Mouse (Mus musculus) kidney, postnatal 10 days (tissue): ENCODE measurements at regions not wholly inside any gene's neighbourhood (a gene's known extent, or its start where the extent isn't known, plus 50 kb on each side); places are given as distances from the start of the nearest gene placed in this dataset.
A peak's percentile ranks its signal among the peaks of the same experiment; 100 is the strongest.

ENCODE experiments used
- DNase-seq: peaks from one replicate; pipeline ENCODE4 v3.0.0; 2021; ENCODE audit warnings: mixed read lengths

DNA sequence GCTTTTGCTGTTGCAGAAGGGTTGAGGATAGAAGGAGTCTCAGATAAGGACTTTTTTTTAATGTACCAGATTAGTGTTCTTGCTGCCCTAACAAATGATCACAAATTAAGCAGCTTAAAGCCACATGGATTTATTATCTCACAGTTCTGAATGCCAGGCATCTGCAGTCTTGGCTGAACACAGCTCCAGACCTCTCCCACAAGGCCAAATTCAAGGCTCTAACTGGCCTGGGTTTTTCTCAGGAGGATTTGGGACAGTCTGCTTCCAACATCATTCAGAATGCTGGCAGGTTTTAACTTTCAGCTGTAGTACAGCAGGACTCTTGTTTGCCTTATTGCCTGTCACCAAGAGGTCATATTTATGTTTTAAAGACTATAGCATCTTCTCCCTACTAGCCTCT, 329.7 kb upstream of the Chrm2 start:
- no peak for DNase-seq

DNA sequence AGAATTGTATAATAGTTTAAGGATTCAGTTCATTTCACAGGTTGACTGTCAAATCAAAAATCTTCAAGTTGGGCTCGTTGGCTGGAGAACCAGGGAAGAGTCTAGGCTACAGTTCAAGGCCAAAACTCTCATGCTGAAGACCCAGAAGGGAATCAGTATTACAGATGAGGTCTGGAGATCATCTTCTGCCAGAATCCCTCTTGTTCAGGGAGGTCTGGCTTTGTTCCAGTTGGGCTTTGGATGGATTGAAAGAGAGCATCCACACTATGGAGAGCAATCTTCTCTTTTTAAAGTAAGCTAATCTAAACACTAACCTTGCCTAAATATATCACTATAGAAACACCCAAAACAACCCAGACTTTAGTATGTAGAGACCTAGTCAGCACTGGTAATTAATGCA, 327.5 kb upstream of the Chrm2 start:
- DNase-seq, result no peak

DNA sequence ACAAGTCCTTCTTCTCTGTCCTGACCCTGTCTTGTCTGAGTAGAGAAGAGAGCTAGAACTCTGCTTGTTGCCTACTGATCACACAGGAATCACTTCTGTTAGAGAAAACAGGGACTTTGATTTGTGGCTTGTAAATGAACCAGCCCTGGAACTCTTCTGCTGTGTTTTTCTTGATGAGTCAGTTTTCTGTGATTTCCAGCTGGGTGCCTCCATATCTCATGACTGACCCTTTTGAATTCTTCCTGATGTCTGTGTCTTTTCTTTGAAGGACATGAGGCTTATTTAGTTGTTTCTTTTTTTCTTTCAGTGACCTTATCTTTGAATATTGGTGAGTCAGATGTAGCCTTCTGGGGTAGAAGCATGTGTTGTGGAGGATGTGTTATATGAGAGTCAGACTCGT, 323.0 kb upstream of the Chrm2 start:
- DNase-seq, result no peak

DNA sequence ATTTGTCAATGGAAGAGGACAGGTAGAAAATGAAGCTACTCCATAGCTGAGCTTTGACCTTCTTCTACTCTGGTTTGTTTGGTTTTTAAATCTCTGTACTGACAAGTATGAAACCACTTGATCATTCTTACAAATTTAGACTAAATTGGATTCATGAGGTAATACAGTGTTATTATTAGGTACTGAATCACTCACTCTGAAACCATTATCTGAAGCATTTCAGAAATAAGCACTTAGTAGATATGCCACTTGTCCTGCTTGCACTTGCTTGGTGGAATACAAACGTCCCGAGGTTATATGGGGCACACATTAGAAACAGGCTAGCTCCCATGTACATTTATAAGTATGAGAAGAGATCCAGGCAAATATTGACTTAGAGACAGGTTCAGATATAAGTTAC, 319.2 kb upstream of the Chrm2 start:
- no peak for DNase-seq

DNA sequence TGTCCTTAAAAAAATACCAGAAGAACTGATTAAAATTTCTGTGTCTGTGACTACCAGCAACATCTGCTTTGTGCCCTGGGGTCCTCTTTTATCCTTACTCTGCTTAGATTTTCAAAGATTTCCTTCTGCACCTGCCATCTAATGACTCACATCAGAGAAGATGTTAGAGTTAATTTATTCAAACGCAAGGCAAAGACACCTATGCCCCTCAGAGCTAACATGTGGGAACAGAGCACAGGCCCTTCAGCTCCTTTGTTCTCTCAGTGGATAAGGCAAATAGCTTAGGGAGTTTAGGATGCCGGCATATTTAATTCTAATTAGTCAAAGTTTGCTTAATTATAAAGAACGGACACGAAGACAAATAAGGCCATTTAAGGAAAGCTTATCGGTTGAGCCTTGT, 308.3 kb upstream of the Chrm2 start:
- no peak for DNase-seq

DNA sequence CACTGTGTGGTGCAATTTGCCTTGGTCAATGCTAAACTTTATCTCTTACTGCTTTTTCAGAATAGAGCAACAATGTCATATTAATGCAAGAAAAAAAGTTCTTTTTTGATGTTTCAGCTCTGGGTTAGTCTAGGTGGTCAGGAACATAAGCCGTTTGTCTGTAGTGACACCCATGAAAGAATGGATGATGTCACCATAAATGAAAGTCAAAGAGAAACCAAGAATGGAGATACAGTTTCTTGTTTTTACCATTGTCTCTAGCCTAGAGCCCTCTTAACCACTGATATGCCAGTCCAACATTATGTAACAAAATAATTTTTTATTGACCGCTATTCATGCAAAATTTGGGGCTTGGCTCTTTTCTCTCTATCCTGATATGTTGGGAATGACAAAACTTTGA, 294.3 kb upstream of the Chrm2 start:
- no peak for DNase-seq

DNA sequence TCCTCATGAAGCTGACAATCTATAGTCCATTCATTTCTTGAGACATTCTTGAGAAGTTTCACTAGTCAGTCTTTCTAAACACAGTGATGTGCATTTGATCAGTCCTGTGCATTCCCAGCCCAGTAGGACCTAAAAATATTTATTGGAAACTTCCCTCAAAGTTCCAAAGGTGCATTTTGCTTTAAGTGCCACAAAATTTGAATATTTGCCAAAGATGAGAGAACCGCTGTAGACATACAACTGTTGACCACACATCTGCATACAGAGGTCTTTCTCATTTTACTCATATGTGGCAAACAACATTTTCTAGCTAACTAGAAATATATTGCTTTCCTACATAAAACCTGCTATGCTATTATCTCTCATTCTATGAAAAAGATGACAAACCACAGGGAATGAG, 293.8 kb upstream of the Chrm2 start:
- no peak for DNase-seq

DNA sequence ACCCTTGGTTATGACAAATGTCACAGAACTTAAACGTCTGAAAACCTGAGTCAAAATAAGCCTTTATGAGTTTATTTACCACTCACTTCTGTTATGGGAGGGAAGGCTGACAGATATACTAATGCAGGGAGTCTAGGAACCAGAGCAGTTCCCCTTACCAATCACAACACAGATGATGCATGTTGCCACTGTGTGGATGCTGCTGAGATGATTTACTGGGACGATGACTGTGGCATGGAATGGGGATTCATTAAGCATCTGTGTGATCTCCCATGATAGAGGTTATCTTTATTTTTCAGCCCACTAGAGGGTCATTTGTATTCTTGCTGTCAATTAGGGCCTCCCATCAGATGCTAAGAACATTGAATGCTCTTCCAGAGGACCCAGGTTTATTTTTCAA, 290.5 kb upstream of the Chrm2 start:
- DNase-seq, result no peak

DNA sequence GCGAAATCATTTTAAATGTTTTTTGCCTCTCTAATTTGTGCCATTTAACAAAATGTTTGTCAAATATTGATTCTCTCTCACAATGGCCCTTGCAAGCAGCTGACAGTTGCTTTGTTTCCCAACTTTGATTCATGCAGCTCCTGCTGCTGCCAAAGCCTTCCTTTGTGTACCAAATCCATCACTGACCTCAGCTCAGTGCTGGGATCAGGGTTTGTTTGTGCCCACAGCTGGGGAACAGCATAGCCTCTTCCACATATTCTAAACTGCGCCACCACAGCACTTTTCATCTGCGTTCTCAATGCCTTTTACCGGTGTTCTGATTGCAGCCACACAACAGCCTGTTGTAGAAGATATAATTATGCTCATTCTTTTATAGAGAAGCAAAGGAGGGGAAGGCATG, 289.7 kb upstream of the Chrm2 start:
- DNase-seq, result no peak

DNA sequence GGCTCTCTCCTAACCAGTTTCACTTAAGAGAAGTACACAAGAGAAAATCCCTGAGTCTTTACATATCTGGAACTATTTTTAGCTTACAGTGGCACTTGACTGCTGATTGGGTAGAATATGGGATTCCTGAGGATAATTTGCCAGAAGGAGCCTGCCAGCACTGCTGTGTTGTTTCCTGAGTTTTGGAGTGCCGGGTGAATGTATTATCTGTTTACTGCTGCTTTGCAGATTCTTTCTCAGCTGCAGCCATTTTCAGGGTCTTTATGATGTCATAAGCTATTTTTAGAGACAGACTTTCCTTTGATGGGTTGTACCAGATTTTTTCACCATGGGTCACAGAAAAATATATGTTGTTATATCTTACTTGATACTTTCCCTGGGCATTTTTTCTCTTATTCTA, 279.1 kb upstream of the Chrm2 start:
- DNase-seq, result no peak

DNA sequence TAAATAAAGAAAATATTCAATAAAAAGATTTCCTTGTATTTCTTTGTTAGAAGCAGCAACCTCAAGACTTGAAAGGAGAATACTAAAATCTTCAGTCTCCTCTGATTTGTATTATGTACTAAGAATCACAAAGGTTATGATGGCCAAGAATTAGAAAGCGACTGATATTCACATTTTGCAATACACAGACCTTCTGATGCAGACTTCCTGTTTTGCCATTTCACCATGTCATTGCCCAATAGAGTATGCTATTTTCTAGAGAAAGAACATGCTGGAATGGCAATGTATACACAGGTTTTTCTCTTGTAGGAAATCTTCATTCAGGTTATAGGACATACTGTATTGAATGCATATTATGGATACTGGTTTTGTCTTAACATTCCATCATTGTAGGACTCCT, 250.7 kb upstream of the Chrm2 start:
- DNase-seq, result no peak

DNA sequence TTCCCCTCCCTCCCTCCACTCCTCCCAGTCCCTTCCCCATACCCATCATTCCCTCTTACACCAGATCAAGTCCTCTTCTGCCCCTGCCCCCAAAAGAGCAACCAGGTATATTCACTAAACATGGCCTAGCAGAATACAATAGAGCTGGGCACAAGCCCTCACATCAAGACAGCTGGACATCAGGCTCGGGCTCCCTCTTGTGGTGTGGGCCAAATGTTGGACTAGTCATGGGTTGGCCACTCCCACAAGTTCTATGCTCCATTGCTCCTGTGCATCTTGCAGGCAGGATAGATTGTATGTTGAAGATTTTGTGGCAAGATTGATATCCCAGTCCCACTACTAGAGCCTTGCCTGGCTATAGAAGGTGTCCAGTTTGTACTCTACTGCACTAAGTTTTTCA, 240.6 kb upstream of the Chrm2 start:
- no peak for DNase-seq

DNA sequence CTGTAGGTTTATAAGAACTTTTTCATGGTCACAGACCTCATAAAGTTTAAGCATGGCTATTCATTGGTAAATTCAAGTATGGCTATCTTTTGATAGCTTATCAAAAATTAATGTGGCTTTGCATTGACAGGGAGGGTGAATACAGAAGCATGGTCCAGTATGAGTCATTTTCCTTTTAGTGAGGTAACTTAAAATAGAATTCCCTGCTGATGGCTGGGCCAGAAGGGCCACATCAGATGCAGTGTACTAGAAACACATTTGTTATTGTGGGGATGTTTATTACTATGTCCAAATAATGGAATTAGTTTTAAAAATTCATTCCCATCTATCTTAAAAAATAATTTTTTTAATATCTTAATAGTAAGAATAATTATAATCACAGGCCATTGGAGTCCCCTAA, 213.4 kb upstream of the Chrm2 start:
- DNase-seq, result no peak

DNA sequence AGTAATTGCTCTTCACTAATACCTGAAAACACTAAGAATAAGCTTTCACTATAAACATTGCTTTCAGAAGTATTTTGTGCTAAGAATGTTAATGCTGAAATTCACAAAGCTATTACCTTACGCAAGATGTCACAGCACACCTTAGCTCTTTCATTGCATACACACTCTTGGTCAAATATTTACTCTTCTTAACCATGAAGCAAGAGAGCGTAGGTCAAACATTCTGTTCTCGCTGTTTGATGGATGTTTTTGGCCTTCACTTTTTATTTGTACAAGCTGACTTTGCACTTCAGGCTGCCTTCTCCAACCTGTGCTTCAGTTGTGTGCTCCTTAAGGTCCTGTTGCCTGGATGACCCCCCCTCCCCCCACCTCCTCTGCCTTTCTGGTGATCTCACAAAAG, 212.8 kb upstream of the Chrm2 start:
- DNase-seq, result no peak

DNA sequence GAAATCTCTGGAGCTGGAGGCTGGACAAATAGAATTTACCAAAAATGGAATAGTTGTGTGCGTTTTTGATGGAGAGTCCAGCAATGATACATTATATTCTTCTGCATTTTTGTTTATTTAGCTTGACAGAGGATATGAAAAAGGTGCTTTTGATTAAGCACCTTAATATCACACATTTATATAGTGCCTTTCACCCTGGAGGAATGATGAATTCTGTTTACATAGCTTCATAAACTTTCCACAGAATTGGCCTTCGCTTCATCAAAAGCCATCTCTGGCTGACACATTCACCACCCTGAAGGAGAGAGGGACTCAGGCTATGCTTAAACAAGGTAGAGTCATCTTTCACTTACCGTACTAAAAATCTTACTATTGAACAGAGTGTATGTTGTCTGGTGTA, 208.0 kb upstream of the Chrm2 start:
- no peak for DNase-seq

DNA sequence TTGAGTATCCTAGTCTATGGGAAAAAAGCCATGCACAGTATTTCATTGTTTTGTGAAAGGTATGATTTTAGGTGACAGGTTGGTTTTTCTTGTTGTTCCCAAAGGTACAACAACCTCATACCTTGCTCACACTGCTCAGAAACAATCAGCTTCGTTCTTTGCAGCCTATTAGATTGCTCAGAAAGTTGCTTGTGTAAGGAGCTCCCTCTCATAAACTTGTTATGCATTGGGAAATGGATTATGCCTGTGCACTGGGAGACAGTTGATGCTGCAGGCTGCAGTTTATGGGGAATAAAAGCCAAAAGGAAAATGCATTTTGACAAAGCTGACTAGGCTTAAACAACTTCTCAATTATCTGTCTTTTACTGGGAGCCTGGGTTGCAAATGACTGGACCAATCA, 205.2 kb upstream of the Chrm2 start:
- DNase-seq, result no peak

DNA sequence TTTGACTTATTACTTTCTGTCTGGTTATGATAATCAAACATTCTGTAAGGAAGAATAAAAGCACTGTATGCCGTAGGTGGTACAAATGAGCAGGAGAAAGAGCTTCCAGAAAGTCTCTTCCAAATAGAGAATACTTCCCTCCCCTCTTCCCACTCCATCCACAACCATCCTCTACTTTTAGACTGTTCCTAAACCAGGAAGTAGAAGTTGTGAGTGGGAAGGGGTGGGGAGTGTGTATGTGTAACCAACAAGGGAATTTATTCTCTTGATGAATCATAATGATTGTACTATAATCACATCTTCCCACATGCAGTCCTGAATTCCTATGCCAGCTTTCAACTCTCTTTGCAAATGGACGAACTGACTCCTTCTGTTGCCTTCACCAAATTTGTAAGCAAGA, 181.2 kb upstream of the Chrm2 start:
- no peak for DNase-seq

DNA sequence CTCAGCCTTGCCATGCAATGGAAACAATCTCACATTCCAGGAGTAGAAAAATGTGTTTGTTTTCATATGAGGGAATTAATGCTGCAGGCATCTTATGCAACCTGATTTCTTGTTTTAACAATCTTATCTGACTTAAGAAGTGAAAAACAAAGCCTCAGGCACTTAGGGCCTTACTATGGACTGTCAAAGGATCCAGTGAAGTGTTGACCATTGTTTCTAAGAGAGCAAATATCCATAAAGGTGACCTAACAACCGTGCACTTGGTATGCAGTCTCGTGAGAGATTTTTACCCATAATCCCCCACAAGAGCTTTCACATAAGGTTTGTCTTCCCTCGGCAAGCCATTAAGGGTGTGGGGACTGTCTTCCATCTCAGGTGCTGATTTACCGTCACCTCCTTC, 166.6 kb upstream of the Chrm2 start:
- no peak for DNase-seq

DNA sequence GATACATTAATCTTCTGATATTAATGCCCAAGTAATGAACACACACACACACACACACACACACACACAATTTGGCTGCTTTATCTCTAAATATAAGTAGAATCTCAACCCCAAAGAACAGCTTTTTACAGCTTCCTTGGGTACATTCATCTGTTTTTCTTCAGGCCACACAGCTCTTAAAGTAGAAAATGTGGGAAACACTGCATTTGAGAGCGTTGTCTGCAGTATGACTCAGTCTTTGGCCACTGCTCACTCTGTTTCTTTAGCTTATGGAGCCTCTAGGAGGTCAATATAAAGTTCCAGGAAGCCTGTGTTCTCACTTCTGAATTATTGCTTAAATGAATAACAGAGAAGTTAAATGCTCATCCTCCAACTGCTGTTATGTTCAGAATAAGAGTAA, 153.4 kb upstream of the Chrm2 start:
- DNase-seq, result no peak

DNA sequence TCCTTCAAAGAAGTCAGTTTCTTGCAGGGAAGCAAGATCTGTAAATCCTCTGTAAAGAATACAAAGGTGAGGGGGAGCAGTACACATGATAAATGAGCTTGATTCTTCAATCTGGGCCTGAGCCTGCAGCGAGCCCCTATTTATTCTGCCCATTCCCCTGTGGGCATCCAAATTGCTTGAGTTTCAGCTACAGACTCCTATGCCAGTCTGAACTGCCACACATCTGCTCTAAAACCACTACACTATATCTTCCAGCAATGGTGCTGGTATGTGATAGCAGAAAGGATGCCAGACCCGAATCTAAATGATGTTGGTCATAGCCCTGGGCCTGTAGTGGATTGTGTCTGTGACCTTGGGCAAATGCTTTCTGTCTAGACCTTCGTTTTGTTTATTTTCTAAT, 140.9 kb upstream of the Chrm2 start:
- DNase-seq, result no peak

DNA sequence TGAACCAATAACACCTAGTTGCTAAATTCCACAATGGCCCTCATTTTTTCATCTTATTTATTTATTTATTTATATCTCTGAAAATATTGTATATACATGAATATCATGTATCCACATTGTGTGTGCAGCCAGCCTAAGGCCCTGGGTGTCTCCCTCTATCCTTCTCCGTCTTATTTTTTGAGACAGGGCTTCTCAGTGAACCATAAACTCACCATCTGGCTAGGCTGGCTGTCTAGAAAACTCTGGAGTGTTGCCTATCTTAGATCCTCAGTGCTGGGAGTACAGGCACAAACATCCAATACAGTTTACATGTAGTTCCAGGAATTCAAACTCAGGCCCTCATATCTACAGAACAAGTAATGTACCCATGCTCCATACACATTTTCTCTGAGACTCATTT, 139.7 kb upstream of the Chrm2 start:
- DNase-seq, result no peak

DNA sequence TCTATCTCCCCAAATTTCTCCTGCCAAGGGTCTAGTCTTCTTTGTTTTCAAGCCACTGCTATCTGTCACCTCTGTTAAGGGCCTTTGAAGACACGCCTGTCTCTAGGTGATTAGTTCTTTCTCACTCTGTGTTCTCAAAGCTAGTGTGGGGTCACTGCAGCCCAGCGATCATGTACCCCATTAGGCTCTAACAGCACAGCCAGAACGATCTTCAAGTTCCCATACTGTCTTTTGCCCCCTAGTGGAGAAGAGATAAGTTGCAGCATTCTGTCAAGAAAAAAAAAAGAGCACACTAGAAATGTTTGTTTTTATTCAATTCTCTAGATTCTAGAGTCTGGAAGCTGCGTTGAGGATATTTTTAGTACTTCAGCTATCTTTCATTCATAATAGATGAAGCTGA, 138.8 kb upstream of the Chrm2 start:
- DNase-seq, result peak; percentile 4

DNA sequence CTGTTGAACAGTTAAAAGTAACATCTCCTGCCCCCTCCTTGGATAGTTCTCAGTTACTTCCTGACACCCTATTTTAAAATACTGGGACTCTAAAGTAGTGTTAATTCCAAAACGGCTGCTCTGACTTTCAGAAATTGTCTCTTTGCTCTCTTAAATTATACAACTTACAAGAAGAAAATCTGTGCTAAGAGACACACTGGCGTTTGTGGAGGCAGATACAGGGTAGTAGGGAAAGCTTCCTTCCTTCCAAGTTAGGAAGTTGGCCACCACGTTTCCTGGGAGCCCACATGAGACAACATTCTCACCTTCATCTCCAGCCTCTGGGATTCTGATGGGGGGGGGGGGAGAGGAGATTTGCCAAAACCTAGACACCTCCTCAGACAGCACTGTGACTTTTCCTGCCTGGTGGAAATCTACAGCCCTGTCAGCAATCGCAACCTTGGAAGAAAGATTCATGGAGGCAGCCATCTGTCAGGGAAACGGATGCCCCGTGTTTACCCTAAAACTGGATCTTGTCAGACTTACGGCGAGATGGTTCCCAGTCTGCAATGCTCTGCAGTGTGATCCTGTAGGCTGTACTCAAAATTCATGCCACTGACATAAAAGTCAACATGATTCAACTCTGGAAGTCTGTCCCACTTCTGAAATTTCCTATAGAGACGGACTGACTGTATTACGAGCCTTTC, 121.0 kb upstream of the Chrm2 start:
- no peak for DNase-seq

DNA sequence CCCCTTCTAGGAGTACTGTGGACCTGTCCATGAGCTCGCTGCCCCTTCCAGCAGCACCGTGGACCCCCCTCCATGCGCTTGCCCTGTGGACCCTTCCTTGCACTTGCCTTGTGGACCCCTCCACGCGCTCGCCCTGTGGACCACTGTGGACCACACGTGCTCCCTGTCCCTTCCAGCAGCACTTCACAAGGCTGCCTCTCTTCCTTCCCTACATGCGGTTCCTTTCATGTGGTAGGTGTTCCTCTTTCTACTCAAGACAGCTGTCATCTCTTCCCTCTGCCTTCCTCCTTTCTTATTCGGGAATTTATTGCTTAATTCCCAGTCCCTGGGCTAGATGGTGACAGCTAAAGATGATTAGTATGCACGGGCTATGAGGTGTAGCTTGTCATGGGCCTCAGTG, 101.2 kb upstream of the Chrm2 start:
- no peak for DNase-seq

DNA sequence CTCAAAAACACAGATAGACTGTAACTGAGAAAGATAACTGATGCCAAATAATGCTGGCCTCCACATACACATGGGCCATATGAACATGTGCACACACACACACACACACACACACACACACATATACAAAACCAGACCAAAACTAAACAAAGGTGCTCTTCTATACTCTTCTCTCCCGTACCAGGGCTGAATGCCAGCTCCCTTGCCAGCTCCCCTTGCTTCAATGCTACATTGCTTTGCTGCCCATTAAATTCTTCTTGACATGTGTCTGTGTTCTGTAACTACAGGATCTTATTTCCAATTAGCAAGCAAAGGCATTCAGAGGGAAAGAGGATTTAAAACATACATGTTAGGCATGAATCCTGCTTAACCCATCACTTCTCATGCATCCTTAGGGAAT, 74.3 kb upstream of the Chrm2 start:
- DNase-seq, result no peak
